Comparison of ENCODE assay signal across 8 mouse cellular contexts in genomic region chr10:77902211-77902893, GRCm38 (mm10). TPM values are rescaled to one million over a fixed set of nuclear protein-coding genes. Genes with fewer than 3 reads are reported as not detected.
DNase-seq lines count a peak whose midpoint lies in the region; ATAC-seq lines count a peak whose summit lies in the region.

Gene Lrrc3, minus strand, starts transcription at chr10:77902536.

- no peaks in the 10 kb centered on the region for H3K36me3 ChIP-seq in forebrain, embryonic 16.5 days (ENCODE audit: control insufficient read depth, insufficient read depth)
- 0 out of 2 replicates have a peak, but pooled peaks cover 2% of the 10 kb centered on the region for H3K36me3 ChIP-seq in hindbrain, embryonic 16.5 days (ENCODE audit: control insufficient read depth, insufficient read depth, low read length)

- peak within 1 kb of the TSS; percentile 80 for H3K4me2 ChIP-seq in forebrain, embryonic 16.5 days (ENCODE audit: low read length)
- peak within 1 kb of the TSS; percentile 78 for H3K4me2 ChIP-seq in hindbrain, embryonic 16.5 days (ENCODE audit: low read length)

- peak within 1 kb of the TSS; percentile 11; the same call in 1 of the 2 replicates for H3K27ac ChIP-seq in forebrain, embryonic 16.5 days (ENCODE audit: low read length)
- peak within 1 kb of the TSS; percentile 61 for H3K27ac ChIP-seq in hindbrain, embryonic 16.5 days (ENCODE audit: low read depth, low read length)

- no peaks in the 10 kb centered on the region for H3K9me3 ChIP-seq in forebrain, embryonic 16.5 days (ENCODE audit: control insufficient read depth, low read length)
- H3K9me3 ChIP-seq in hindbrain, embryonic 16.5 days (ENCODE audit: control insufficient read depth, low read length): no peaks in the 10 kb centered on the region

- peak within 1 kb of the TSS; percentile 74 for H3K9ac ChIP-seq in forebrain, embryonic 16.5 days (replicated peaks; ENCODE audit: low read depth, low read length)
- H3K9ac ChIP-seq in hindbrain, embryonic 16.5 days (ENCODE audit: low read depth, low read length): peak within 1 kb of the TSS; percentile 76

- 0 out of 2 replicates have a peak, but pooled peaks cover 5% of the 10 kb centered on the region for H3K4me1 ChIP-seq in forebrain, embryonic 16.5 days (replicated peaks; ENCODE audit: control insufficient read depth, insufficient read depth, low read length)
- peaks cover 12% of the 10 kb centered on the region; the same call in 1 of the 2 replicates for H3K4me1 ChIP-seq in hindbrain, embryonic 16.5 days (ENCODE audit: control insufficient read depth, insufficient read depth, low read depth, low read length)

- H3K27me3 ChIP-seq in forebrain, embryonic 16.5 days (replicated peaks; ENCODE audit: control insufficient read depth, insufficient read depth, low read length): no peaks in the 10 kb centered on the region
- no peaks in the 10 kb centered on the region for H3K27me3 ChIP-seq in hindbrain, embryonic 16.5 days (replicated peaks; ENCODE audit: control insufficient read depth, insufficient read depth, low read length)

- intact Hi-C loops in left cerebral cortex, postnatal 14 days (cut with DNase I): no loop called here

- ATAC-seq in forebrain, embryonic 16.5 days: peak; percentile 73
- ATAC-seq in hindbrain, embryonic 16.5 days: peak; percentile 82
- ATAC-seq in megakaryocyte, adult 5-6 weeks (ENCODE audit: poor library complexity, severe bottlenecking): peak; percentile 31; the same call in 1 of the 2 replicates

- peak; percentile 10 for DNase-seq in T-cell, adult 2 months (ENCODE audit: low spot score)
- DNase-seq in cerebellum, adult 18-20 months: peak; percentile 36 to 55
- DNase-seq in left cerebral cortex, postnatal 14 days (ENCODE audit: low spot score in 2 of 2): peak; percentile 45 to 58
- peak; percentile 79 to 80 for DNase-seq in right cerebral cortex, postnatal 10 days (ENCODE audit: low spot score in 2 of 2)
- peak; percentile 93 for DNase-seq in yolk sac, embryonic 10.5 days (ENCODE audit: low spot score)

- under 1% methylated on average over 44 of the region's 46 CpGs for WGBS in forebrain, embryonic 16.5 days
- 2% methylated on average over 33 of the region's 46 CpGs for WGBS in hindbrain, embryonic 16.5 days

- H3K4me3 ChIP-seq in forebrain, embryonic 16.5 days (replicated peaks; ENCODE audit: low read length): peak within 1 kb of the TSS; percentile 54
- peak within 1 kb of the TSS; percentile 60 for H3K4me3 ChIP-seq in hindbrain, embryonic 16.5 days (ENCODE audit: low read length)

RNA-seq across cellular contexts. Expression of gene Lrrc3, which starts in this region (rescaled TPM):
- polyA plus RNA-seq in forebrain, embryonic 16.5 days (2015; fragmentation: Nextera tagmentation; extraction: Ambion mirVana): 10.9 and 15.7 TPM in 2 replicates
- 23.7 and 25.7 TPM in 2 replicates for polyA plus RNA-seq in hindbrain, embryonic 16.5 days (2015; fragmentation: Nextera tagmentation; extraction: Ambion mirVana)
- 10 to 100 TPM; 19.4 to 20.8 TPM for total RNA-seq in left cerebral cortex, postnatal 14 days (2021)
- total RNA-seq in megakaryocyte, adult 5-6 weeks (2015): 0.07 TPM in 1 of 2 replicates, not detected in the other
- total RNA-seq in megakaryocyte, adult 5-6 weeks (2017): not detected in 2 replicates

Comparison
In these comparisons a context has a peak if more than half of its experiments do, and no peak if none do; other contexts are left out.
1. Peak in every context shown above with its lines: DNase-seq, ATAC-seq, H3K4me3 ChIP-seq and H3K27ac ChIP-seq.
2. RNA of gene Lrrc3 (total RNA-seq): 19.4 to 20.8 TPM in left cerebral cortex, postnatal 14 days; 0.07 TPM in megakaryocyte, adult 5-6 weeks; every median in the first group is over 10 times any median in the second.
3. Peak in ATAC-seq in megakaryocyte, adult 5-6 weeks; RNA of the gene not detected or under 1 TPM.
4. DNase-seq: peak in every context shown above with its lines; median percentile 93 in yolk sac, embryonic 10.5 days; 80 in right cerebral cortex, postnatal 10 days; 52 in left cerebral cortex, postnatal 14 days; 46 in cerebellum, adult 18-20 months; 10 in T-cell, adult 2 months.
5. ATAC-seq: peak in every context shown above with its lines; median percentile 82 in hindbrain, embryonic 16.5 days; 73 in forebrain, embryonic 16.5 days; 31 in megakaryocyte, adult 5-6 weeks.